Mouse (Mus musculus) small intestine, adult 2 months (tissue): ENCODE results near the gene Ndufs2.

ENCODE experiments used
- CTCF ChIP-seq: fragments of 200-500 bp; IDR thresholded peaks from 2 replicates; pipeline ENCODE4 v1.5.1; 2012; ENCODE audit warnings: low read depth, mild to moderate bottlenecking, control low read depth, inconsistent platforms, low read length, moderate library complexity, mixed read lengths; ENCODE audit not compliant: insufficient replicate concordance, insufficient read length; ENCODE audit errors: extremely low read depth
- POLR2A ChIP-seq: fragments of 200-500 bp; IDR thresholded peaks from 2 replicates; pipeline ENCODE4 v1.6.1; 2012; ENCODE audit warnings: low read depth, mild to moderate bottlenecking, control low read depth, inconsistent platforms, low read length, moderate library complexity

DNA sequence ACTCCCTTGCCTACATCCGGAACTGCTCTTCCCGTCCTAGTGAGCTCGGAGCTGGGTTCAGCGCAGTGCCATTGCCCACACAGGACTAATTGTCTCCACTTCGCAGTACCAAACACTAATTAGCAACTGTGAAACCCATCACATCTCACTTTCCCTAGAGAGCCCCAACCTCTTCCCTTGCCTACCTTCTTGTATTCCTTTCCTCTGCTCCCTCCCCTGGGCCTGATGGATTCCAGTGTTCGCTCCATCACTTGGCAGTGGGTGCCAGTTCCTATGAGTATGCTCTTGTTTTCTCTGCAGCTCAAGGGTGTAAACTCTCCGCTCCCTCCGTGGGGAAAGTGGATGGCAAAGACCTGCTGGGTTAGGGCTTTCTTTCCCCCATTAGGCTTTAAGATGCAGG lies 65.5 kb downstream of the Ndufs2 start:
- TF ChIP-seq CTCF (no peak), POLR2A (no peak)
